Mouse (Mus musculus): Measurements from ENCODE around the gene Irgm1.
"Not testable (repeated sequence)": the region's sequence is repeated elsewhere in the genome, so short reads cannot be mapped to it uniquely, and the experiment has no call there.

- not testable (repeated sequence) for TF ChIP-seq POLR2A (IDR thresholded peaks at IDR 0.05; ENCODE audit: low read depth, low read length); CTCF (IDR thresholded peaks at IDR 0.05; ENCODE audit: extremely low read depth, insufficient read length, insufficient replicate concordance, low read depth, low read length)
Measured at GRCm38 (mm10) chr11:48875343-48875837, 3.9 kb upstream of the Irgm1 start.
